Mouse (Mus musculus): ENCODE measurements around the gene Ufc1.

Ufc1 gene

DNA sequence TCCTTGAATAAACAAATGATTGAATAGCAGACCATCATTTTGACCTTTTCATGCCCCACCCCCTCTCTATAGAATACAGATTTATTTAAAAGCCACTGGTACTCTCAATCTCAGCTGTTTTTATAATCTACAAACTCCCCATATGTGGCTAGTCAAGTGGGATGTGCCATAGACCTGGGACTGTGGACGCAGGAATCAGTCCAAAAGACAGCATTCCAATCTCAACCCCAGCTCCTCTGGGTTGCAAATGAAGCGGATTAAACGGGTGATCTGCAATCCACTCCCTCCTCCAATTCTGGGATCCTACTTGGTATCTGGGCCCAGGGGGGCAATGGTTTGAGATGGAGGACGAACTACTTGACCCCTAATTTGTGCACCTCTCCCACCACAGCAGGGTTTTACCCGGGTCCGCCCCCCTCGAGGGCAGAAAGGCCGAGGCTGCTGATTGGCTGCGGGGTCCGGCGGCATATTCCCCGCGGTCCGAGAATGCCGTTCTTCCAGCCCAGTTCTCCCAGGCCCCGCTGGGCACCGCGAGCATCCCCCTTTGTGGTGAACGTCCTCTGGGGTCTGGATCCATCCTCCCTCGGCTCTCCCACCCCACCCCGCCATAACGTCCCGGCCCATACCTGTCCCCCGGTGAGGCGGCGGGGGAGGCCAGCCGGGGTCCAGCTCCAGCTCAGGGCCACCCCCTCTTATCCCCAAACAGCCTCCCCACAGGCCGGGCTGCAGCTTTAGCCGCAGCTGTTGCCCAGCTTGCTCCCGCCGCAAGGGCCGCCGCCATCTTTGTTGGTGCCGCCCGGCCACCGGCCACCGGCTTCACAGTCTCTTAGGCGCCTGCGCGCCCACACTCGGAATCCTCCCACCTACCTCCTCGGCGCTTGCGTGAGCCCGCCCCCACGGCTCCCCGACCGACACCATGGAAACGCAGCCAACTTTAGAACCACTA, 7.4 kb downstream of the Ufc1 start, which contains the start of gene Usp21:
Usp21 (minus strand) TSS at position 856 of the 946 bp plus-strand sequence.
- DNase-seq (ENCODE audit: low spot score in 2 of 2), result peak; percentile 94 to 95

- no peak for DNase-seq (ENCODE audit: low spot score in 2 of 2)
These were observed 8.3 kb downstream of the Ufc1 start for GRCm38 (mm10) chr1:171286517-171286916.

- no peak for DNase-seq (ENCODE audit: low spot score in 2 of 2)
These were observed 9.5 kb downstream of the Ufc1 start for GRCm38 (mm10) chr1:171285096-171285892.

GRCm38 (mm10) chr1:171284491-171284890, 10.3 kb downstream of the Ufc1 start:
- DNase-seq (ENCODE audit: low spot score in 2 of 2), result no peak

GRCm38 (mm10) chr1:171283188-171284160, 11.3 kb downstream of the Ufc1 start:
- peak in 1 of 2 experiments; percentile 1 for DNase-seq (ENCODE audit: low spot score in 2 of 2)

DNA sequence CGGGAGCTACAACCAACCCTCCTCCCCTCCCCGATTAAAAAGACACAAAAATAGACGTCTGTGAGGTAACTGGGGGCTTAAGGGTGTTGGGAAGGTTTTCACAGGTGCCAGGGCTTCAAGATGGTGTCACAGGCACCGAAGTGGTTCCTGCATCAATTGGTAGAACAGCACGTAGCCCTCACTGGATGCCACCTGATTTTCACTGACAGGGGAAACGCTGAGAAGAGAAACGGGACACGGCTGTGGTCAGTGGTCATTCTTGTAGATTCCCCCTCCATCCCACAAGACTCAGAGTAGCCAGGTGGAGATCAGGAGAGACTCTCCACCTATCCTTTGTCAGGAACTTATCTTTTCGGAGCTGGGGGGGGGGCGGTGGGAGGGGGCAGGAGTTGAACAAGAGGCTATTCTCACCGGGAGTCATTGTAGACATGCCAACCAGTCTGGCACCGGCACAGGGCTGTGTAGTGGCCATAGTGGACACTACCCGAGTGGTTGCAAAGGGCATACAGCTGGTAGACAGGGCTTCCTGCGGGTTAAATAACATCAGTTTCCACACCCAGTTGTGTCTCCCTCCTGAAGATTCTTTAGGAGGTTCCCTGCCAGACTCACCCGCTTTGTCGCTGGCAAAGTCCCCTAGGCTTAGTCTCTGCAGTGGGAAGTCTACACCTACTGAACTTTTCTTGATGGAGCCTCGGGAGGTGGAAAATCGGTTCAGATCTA, 12.6 kb downstream of the Ufc1 start:
- no peak for DNase-seq (ENCODE audit: low spot score in 2 of 2)

DNA sequence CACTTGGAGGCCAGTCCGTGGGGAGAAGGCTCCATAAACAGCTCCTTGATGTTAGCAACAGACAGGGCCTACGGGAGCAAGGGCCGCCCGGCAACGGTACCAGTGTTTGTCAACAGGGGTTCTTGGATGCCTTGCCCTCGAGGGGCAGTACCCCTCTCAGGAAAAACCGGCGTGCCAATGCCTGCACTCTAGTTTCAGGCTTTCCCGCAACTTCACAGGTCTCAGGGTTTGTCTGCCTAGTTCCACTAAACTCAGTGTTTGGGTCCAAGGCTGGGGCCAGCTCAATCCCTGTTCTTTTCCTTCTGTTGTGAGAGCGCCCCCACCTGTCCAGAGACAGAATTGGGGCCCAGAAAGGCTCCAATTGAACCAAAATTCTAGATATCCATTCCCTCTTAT, 13.3 kb downstream of the Ufc1 start:
- DNase-seq (ENCODE audit: low spot score in 2 of 2), result peak; percentile 64 to 82

DNA sequence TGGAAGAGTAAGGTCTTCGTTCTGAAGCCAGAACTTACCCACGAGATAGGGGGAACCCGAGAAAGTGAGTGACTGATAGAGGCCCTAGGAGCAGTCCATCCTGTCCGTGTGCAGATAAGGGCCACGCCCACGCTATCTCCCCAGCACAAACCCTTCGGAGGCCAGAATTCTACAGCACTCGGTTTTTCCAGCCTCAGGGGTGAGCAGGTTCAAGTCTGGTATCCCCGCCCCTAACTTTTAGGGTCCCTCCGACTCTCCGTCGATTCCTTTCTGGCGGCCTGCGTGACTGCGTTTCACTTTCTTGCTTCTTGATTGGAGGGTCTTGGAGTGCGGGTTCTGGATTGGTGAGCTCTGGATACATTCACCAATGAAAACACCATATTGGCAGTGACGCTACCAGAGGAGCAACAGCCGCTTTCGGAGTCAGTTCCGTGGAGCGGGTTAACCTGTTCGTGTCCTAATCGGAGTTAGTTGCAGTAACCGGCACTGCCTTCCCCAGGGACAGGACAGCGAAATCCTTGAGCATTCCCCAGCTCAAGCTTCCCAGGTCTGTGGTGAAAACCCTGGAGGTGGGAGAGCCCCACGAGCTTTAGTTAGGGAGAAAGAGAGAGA, 13.8 kb downstream of the Ufc1 start, which contains the start of gene Ppox:
Ppox (minus strand) TSS at position 271 of the 612 bp plus-strand sequence.
- DNase-seq (ENCODE audit: low spot score in 2 of 2), result peak; percentile 93 to 96

DNA sequence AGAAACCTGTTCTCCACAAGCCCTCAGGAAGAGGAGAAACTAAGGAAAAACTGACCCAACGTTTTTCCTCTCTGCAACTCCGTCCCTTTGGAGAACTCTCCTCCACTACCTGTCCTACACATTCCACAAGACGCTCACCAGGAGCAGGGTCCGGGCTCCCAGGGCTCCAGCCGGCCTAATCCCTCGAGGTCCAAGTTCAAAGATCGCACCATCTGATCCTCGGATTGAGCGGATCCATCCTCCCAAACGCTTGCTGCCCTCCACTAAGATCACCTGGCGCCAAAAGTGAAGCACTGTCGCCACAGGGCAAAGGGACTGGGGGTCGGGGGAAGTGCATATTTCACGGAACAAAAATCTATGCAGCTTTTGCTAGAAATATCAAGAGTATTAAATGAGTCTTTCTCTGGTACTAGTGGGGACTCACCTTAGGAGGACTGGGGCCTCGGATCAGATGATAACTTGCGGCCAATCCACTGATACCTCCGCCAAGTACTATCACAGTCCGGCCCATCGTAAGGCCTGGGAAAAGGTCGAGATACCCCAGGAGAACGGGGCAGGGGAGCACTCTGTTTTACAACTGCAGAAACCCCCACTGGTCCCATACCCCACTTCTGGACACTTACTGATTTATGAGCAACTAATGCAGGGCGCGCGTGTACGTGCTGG, 14.4 kb downstream of the Ufc1 start:
- DNase-seq (ENCODE audit: low spot score in 2 of 2), result no peak

- no peak for DNase-seq (ENCODE audit: low spot score in 2 of 2)
These were observed 15.1 kb downstream of the Ufc1 start for GRCm38 (mm10) chr1:171279721-171280120.

DNA sequence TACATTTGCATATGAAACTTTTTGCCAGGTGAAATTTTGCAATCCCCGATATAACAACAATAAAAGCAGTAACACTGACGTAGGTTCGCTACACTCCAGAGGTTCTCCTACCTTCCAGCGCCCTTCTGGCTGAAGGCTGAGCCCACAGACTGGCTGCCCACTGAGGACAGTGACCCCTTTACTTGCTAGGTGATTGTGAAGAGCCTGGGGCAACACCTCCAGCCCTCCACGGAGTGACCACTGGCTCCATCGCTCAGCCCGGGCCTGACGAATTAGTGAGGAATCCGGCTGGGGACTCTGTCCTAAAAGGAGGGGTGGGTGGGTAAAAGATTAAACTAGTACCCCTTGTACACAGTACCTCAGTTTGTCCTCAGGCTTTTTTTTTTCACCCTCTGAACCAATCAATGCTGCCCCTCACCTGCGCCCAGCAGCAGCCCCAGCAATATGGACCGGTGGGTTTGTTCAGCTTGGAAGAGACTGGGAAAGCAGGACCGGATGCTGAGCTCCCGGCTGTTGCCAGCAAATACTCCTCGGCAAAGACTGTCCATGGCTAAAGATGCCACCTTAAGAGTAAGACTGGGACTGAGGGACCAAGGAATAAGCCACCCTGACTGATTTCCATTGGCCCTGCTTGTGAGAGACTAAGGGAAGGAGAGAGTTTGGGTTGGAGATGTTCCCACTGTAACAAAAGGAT, 15.7 kb downstream of the Ufc1 start:
- DNase-seq (ENCODE audit: low spot score in 2 of 2), result no peak

GRCm38 (mm10) chr1:171278436-171278835, 16.4 kb downstream of the Ufc1 start:
- DNase-seq (ENCODE audit: low spot score in 2 of 2), result no peak

DNA sequence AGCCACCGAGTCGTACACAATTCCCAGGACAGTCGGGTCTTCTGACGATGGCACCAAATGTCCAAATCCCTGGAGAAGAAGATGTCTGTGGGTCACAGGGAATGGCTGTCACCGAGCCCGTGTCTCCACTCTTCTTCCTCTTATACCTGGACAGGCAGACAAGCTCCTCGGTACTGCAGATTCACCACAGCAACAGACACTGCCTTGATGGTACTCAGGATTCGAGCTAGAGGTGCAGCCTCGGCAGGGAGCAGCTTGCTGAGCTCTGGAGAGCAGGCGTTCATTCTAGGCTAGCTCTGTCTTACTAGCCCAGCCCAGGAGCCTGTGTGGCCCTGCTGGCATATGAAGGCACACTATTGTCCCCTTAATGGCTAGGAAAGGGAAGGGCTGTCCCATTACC, 17.1 kb downstream of the Ufc1 start:
- DNase-seq (ENCODE audit: low spot score in 2 of 2), result no peak

DNA sequence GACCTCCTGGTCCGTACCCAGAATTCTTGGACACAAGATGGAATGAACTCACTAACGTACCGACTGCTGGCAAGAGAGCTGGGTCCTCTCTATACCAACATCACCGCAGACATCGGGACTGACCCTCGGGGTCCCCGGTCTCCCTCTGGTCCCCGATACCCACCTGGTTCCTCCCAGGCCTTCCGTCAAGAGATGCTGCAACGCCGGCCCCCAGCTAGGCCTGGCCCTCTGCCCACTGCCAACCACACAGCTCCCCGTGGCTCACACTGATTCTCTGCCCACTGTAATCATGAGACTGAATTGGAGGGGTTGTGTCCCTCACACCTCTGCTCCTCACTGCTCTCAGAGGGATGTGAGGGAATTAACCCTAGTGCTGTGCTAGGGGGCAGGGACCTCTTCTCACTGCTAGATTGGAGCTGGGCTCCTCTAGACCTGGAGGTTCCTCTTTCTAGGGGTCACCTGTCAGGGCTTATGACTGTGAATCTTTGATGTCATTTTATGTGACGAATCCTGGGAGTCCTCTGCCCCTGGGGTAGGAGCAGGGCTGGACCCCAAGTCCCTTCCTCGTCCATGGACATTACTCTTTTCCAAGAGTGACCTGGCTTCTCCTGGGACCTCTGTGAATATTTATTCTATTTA, 18.6 kb downstream of the Ufc1 start:
- no peak for DNase-seq (ENCODE audit: low spot score in 2 of 2)

- no peak for DNase-seq (ENCODE audit: low spot score in 2 of 2)
These were observed 19.6 kb downstream of the Ufc1 start for GRCm38 (mm10) chr1:171275144-171275734.

DNA sequence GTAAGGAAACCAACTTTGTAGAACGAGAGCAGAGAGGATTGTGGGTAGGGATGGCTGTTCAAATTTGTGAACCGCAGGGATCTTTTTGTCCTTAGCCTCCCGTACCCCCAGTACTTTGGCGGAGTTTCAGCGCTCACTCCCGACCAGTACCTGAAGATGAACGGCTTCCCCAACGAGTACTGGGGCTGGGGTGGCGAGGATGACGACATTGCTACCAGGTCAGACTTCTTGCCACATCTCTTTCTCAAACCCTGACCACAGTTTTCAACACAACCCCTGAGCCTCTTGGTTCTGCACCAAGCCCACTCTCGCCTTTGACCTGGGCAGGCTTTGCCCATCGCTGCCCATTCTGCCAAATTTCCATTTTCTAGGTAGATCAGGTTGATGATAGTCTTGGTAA, 20.7 kb downstream of the Ufc1 start:
- DNase-seq (ENCODE audit: low spot score in 2 of 2), result no peak

DNA sequence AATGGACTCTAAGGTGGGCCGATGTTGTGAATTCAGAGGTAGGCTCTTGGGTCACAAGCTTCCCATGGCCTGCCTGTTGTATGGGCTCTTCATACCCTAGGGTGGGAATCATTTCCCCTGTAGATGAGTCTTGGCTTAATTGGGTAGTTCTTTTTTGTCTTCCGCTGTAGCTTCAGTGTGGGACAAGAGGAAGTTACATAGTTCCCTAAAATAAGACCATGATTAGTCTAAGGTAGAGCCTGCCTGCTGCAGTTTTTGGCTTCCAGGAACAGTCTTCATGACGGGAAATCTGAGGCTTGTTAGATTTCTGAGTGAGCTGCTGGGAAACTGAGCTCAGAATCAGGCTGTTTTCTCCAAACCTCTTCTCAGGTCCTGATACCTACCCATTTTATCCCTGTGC, 22.7 kb downstream of the Ufc1 start:
- no peak for DNase-seq (ENCODE audit: low spot score in 2 of 2)

DNA sequence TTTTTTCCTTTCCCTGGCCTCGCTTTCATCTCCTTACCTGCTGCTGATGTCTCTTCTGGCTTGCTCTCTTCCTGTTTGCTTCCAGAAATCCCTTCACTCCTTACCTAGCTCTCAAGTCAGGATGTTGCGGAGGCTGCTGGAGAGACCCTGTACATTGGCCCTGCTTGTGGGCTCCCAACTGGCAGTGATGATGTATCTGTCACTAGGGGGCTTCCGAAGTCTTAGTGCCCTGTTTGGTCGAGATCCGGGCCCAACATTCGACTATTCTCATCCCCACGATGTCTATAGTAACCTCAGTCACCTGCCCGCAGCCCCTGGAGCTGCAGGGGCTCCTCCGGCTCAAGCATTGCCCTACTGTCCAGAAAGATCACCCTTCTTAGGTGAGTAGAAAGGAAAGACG, 23.2 kb downstream of the Ufc1 start:
- DNase-seq (ENCODE audit: low spot score in 2 of 2), result no peak
